Mouse (Mus musculus) gastrocnemius, postnatal 36 days (tissue): ENCODE results near the gene D230025D16Rik. TPM values are rescaled to one million over a fixed set of nuclear protein-coding genes. Genes with fewer than 3 reads are reported as not detected.
"Not testable (repeated sequence)": the region's sequence is repeated elsewhere in the genome, so short reads cannot be mapped to it uniquely, and the experiment has no call there.

Experiments used
- DNase-seq, 2 experiments: peaks; one replicate each; pipeline ENCODE4 v3.0.0; 2022
- intact Hi-C: fragments of 180-260 bp; cut with DNase I; formaldehyde crosslinking; loops from one replicate; pipeline ENCODE4 v1.15.1; 2025
- total RNA-seq, 2 experiments: library from RNA; stranded (reverse); gene quantifications; 2 replicates each; pipeline ENCODE4 v1.2.3; 2021

The D230025D16Rik gene
- total RNA-seq, 2 experiments from 2014 or later, result 19.6 to 22.1 TPM

DNA sequence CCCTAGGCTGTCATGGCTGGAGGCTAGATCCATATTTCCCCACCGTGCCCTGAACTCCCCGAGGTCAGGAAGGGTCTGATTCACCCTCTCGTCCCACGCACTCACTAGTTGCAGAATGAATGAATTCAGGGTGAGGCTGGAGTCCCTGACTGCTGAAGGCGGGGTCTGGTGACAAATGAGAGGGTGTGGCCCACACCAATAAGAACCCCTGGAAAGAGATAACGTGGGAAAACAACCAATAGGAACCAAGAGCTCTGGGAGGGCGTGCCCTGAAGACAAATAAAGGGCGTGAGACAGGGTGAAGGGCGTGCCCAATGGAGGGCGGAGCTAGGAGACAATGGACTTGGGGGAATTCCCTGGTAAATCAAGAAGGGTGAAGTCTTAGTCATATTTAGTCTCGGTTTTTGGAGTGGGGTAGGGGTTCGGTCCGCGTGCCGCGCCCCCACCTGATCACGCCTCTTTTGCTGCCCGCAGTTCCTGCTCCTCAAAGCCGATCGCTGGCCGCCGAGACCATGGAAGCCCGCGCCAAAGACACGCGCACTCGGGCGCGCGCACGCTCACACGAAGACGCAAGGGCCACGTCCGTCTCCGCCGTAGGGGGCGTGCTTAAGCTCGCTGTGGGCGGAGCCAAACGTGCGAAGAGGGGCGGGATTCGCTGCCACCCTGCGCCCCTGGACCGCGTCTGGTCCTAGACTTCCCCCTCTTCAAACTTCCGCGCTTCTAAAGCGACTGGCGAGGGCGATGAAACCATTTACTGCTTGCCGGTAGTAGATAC is 64.2 kb downstream of the D230025D16Rik start:
- peak; percentile 87 to 90 for DNase-seq
- intact Hi-C loops, result loop anchor here (5.0 kb wide), 1 partner anchor 37 kb away; no protein-coding TSS in a partner anchor

DNA sequence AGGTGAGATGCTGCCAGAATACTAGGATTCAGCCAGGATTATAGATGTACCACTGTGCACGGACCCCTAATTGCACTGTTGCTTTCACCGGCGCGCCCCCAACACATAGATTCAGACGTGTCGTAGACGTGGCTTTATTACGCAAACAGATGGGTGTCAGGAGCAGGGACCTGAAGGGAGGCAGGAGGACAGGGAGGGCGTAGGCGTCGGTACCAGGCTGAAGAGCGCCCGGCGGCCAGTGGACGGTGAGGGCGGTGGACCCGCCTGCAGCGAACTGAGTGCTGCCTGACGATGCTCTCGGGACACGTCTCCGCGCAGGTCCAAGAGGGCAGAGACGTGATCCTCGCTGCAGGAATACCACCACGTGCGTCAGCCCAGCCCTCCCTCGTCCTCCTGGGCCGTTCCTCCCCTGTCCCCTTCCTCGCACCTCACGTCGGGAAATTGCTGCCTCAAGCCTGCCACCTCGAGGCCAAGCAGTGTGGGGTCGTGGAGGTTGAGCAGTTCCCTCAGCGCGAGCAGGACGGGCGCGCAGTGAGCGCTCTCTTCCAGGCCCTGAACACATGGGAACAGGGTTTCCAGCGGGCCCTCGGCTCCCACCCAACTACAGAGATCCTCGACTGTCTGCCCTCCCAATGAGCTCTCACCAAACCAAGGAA is 65.0 kb downstream of the D230025D16Rik start, which contains the start of gene 4931428F04Rik:
TSS of gene 4931428F04Rik (minus strand) at position 60 of the 656 bp plus-strand sequence.
- intact Hi-C loops, result loop anchor here (5.0 kb wide), 1 partner anchor 38 kb away; no protein-coding TSS in a partner anchor

DNA sequence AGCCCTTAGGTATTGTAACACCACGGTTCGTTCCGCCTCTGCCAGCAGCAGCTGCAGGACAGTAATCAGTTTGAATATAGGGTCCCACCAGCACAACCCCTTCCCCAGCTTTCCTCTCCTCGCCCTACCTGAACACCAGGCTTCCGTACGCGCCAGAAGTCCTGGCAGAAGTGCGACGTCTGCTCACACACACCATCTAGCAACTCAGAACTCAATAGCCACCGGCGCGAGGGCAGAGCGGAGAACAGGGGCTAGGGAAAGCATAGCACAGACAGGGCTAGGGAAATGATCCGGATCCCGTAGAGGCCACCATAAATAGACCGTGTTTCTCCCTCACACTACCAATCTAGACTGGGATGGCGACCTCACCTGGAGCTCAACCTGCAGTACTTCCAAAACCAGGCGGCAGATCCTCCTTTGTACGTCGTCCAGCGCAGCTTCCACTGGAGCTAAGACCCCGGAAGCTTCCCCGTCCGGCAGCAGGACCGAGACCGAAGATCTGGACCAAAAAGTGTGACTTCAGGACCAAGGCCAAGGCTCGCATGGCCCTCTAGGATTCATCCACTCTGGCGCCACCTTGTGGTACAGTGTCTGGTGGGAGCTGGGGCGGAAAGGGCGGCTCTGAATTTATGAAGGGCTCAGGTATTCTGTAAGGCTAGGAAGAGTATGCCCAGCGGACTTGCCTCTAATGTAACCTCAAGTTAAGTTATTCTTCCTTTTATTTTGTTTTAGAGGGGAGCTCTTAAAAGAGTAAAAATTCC is 65.8 kb downstream of the D230025D16Rik start:
- peak; percentile 79 to 89 for DNase-seq
- intact Hi-C loops, result no loop called here

More for the DNA sequence above, 65.0 kb downstream of the D230025D16Rik start, which contains the start of gene 4931428F04Rik:
- no peak for DNase-seq

- intact Hi-C loops, DNase-seq: not testable (repeated sequence)
Observed at GRCm38 (mm10) chr8:105291364-105291763, 66.4 kb downstream of the D230025D16Rik start.

DNA sequence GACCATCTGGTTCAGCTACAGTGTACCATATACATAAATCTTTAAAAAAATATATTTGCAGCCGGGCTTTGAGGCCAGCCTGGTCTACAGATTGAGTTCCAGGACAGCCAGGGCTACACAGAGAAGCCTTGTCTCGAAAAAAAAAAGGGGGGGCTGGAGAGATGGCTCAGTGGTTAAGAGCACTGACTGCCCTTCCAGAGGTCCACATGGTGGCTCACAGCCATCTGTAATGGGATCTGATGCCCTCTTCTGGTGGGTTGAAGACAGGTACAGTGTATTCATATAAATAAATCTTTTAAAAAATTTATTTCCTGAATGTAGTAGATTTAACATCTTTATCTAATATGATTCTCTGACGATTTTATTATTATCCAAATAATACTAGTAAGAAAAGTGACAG is 66.9 kb downstream of the D230025D16Rik start:
- intact Hi-C loops, DNase-seq: not testable (repeated sequence)

GRCm38 (mm10) chr8:105292471-105292870 is 67.5 kb downstream of the D230025D16Rik start:
- DNase-seq, result no peak
- intact Hi-C loops, result no loop called here

DNA sequence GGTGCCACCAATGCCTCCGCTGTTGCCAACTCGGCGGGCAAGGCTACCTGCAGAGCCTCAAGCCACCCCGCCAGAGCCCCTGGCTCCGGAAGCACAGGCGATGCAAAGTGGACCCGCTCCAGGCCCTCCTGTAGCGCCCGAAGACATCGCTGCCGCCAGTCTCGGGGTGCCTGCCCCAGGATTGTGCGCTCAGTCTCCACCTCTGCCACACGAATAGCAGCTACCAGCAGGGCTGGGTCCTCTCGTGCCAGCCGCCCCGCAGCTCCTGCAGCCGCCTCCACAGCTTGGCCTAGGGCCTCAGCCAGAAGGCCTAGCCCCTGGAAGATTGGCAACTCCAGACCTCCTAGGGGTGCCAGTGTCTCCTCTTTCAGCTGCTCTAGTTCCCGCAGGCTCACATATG is 68.5 kb downstream of the D230025D16Rik start:
- DNase-seq, result no peak
- intact Hi-C loops, result no loop called here

DNA sequence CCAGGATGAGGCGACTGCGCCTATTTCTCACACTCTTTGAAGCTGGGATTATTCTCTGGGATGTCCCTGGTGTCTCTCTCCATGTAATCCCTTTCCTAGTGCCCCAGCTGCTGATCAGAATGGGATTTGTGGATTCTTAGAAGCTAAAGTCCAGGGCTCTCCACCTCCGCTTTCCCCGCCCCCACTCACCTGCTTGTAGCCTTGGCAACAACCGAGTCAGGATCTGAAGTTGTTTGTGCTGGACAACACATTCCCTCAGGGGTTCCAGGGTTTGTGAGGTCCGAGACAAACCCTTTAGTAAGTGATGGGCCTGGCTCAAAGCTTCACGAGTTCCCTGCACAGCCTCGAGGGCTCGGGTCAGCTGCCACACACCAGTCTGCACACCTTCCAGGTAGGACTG is 69.8 kb downstream of the D230025D16Rik start:
- intact Hi-C loops, result no loop called here

GRCm38 (mm10) chr8:105295256-105295655 is 70.3 kb downstream of the D230025D16Rik start:
- DNase-seq, result no peak
- intact Hi-C loops, result no loop called here

More for the DNA sequence above, 69.8 kb downstream of the D230025D16Rik start:
- DNase-seq, result no peak

- intact Hi-C loops, result no loop called here
- no peak for DNase-seq
Observed at GRCm38 (mm10) chr8:105295895-105296573, 71.1 kb downstream of the D230025D16Rik start, which contains the start of gene Exoc3l. Gene Exoc3l (minus strand): TSS chr8:105296101.

- DNase-seq, result peak; percentile 83 to 88
- intact Hi-C loops, result no loop called here
Observed at GRCm38 (mm10) chr8:105297511-105298192, 72.7 kb downstream of the D230025D16Rik start, which contains the start of gene E2f4. Gene E2f4 (plus strand): TSS chr8:105297663.

- intact Hi-C loops, result no loop called here
- no peak for DNase-seq
Observed at GRCm38 (mm10) chr8:105298351-105299252, 73.7 kb downstream of the D230025D16Rik start.

DNA sequence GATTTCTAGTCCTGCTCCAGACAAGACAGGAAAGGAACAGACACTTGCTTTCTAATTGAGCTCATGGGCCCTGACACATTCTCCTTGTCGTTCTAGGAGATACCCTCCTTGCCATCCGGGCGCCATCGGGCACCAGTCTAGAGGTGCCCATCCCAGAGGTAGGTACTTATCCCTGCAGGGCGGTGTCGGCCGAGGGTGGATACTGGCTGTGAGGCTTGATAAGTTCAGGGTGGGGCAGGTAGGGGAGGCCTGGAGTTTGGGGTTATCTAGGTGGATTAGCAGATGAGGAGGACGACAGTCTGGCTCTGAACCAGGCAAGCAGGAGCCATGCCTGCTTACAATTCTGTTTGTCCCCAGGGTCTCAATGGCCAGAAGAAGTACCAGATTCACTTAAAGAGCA is 75.0 kb downstream of the D230025D16Rik start:
- intact Hi-C loops, result no loop called here
- no peak for DNase-seq

Other genes with a start within 250 kb of the D230025D16Rik start
- gene Ces2h, start 224.3 kb upstream of the D230025D16Rik start, total RNA-seq, result not detected
- gene Ces3a, start 176.5 kb upstream of the D230025D16Rik start, total RNA-seq, result under 1 TPM in 1 of 2 experiments, not detected in 1; 0.38 TPM
- not detected for gene Ces3b, start 141.4 kb upstream of the D230025D16Rik start, total RNA-seq
- gene Ces4a, start 93.3 kb upstream of the D230025D16Rik start, total RNA-seq, result not detected
- gene Cbfb, start 54.5 kb upstream of the D230025D16Rik start, total RNA-seq, result 10 to 100 TPM; 45.0 to 53.4 TPM
- 1 to 10 TPM; 2.0 to 2.2 TPM for gene B3gnt9, start 30.0 kb downstream of the D230025D16Rik start, total RNA-seq
- gene Tradd, start 39.5 kb downstream of the D230025D16Rik start, total RNA-seq, result 1 to 10 TPM; 2.8 to 3.7 TPM
- gene Fbxl8, start 39.5 kb downstream of the D230025D16Rik start, total RNA-seq, result 1 to 10 TPM in 1 of 2 experiments, under 1 TPM in 1; 0.87 to 1.3 TPM
- gene Hsf4, start 44.7 kb downstream of the D230025D16Rik start, total RNA-seq, result 1 to 10 TPM; 4.6 to 5.6 TPM
- gene Nol3, start 51.0 kb downstream of the D230025D16Rik start, total RNA-seq, result 10 to 100 TPM; 23.9 to 26.0 TPM
- under 1 TPM; 0.35 to 0.82 TPM for gene 4931428F04Rik, start 64.7 kb downstream of the D230025D16Rik start, total RNA-seq
- gene Exoc3l, start 71.0 kb downstream of the D230025D16Rik start, total RNA-seq, result 1 to 10 TPM; 1.5 to 2.6 TPM
- 10 to 100 TPM; 21.1 to 25.2 TPM for gene E2f4, start 72.5 kb downstream of the D230025D16Rik start, total RNA-seq
- gene Elmo3, start 80.5 kb downstream of the D230025D16Rik start, total RNA-seq, result under 1 TPM; 0.66 to 0.94 TPM
- gene Lrrc29, start 101.1 kb downstream of the D230025D16Rik start, total RNA-seq, result 1 to 10 TPM in 1 of 2 experiments, under 1 TPM in 1; 0.99 to 1.1 TPM
- 10 to 100 TPM; 18.5 to 20.1 TPM for gene Tmem208, start 101.2 kb downstream of the D230025D16Rik start, total RNA-seq
- 10 to 100 TPM; 22.0 to 32.0 TPM for gene Fhod1, start 122.8 kb downstream of the D230025D16Rik start, total RNA-seq
- under 1 TPM; 0.59 to 0.91 TPM for gene Slc9a5, start 123.7 kb downstream of the D230025D16Rik start, total RNA-seq
- gene Plekhg4, start 148.1 kb downstream of the D230025D16Rik start, total RNA-seq, result under 1 TPM in 1 of 2 experiments, not detected in 1; 0.07 TPM
- gene Kctd19, start 188.4 kb downstream of the D230025D16Rik start, total RNA-seq, result not detected
- under 1 TPM; 0.54 to 0.71 TPM for gene Lrrc36, start 188.4 kb downstream of the D230025D16Rik start, total RNA-seq
- gene Tppp3, start 246.4 kb downstream of the D230025D16Rik start, total RNA-seq, result 10 to 100 TPM; 54.1 to 54.9 TPM